Mouse (Mus musculus): ENCODE results near the gene Pikfyve.

GRCm38 (mm10) chr1:65176171-65176570, 10.3 kb upstream of the Pikfyve start:
- TF ChIP-seq CTCF (IDR thresholded peaks at IDR 0.05; ENCODE audit: insufficient read depth, low read length) (no peak), POLR2A (IDR thresholded peaks at IDR 0.05; ENCODE audit: borderline replicate concordance, extremely low read depth, low read depth, low read length) (no peak)

All from lung, adult 2 months (tissue).